Mouse (Mus musculus): ENCODE data around the gene Gpbp1. TPM values are rescaled to one million over a fixed set of nuclear protein-coding genes. Genes with fewer than 3 reads are reported as not detected.

The Gpbp1 gene
- total and polyA plus RNA-seq, 3 experiments = 43.3 to 99.6 (median 96.1) TPM

- dilution Hi-C loops (cut with MboI; ENCODE audit: extremely low pct_ligation_motif_present, extremely low pct_unique_long_range_greater_than_20kb, low sequenced_read_pairs) (no loop called here), in situ Hi-C loops (cut with MboI; ENCODE audit: low pct_ligation_motif_present, low pct_unique_long_range_greater_than_20kb, low sequenced_read_pairs) (no loop called here)
- TF ChIP-seq RAD21 (IDR thresholded peaks at IDR 0.05; ENCODE audit: low read depth, low read length) (no peak), MAFK (IDR thresholded peaks at IDR 0.05; ENCODE audit: insufficient replicate concordance, low read length) (no peak), SMC3 (IDR thresholded peaks at IDR 0.05; ENCODE audit: low read depth, low read length) (no peak), UBTF (IDR thresholded peaks at IDR 0.05; ENCODE audit: low read depth, low read length) (no peak), RCOR1 (conservative IDR thresholded peaks at IDR 0.05; ENCODE audit: low read depth, low read length) (no peak), KAT2A (IDR thresholded peaks at IDR 0.05; ENCODE audit: insufficient replicate concordance, low read length) (no peak), IRF4 (IDR thresholded peaks at IDR 0.05; ENCODE audit: low read depth, low read length) (no peak), ZKSCAN1 (IDR thresholded peaks at IDR 0.05; ENCODE audit: borderline replicate concordance, low read depth, low read length) (no peak), ELF1 (IDR thresholded peaks at IDR 0.05; ENCODE audit: low read depth, low read length) (no peak), TCF12 (IDR thresholded peaks at IDR 0.05; ENCODE audit: low read depth, low read length) (no peak), MYC (IDR thresholded peaks at IDR 0.05; ENCODE audit: low read depth, low read length) (no peak), ZC3H11A (IDR thresholded peaks at IDR 0.05; ENCODE audit: low read depth, low read length) (no peak), ZMIZ1 (IDR thresholded peaks at IDR 0.05; ENCODE audit: low read depth, low read length) (no peak), ETS1 (conservative IDR thresholded peaks at IDR 0.05; ENCODE audit: low read depth, low read length) (no peak), CHD1 (IDR thresholded peaks at IDR 0.05; ENCODE audit: low read depth, low read length) (no peak), CTCF (conservative IDR thresholded peaks at IDR 0.05 in 1 of 2, IDR thresholded peaks at IDR 0.05 in 1 of 2; ENCODE audit: low read depth in 2 of 2, low read length in 2 of 2) (no peak)
- no peak overlapping the region for H3K4me3 ChIP-seq (replicated peaks in 1 of 3; ENCODE audit: low read depth in 2 of 3, low read length in 2 of 3, poor library complexity in 1 of 3)
- H3K9ac ChIP-seq (ENCODE audit: insufficient read depth, low read depth) = no peak overlapping the region
- no peaks in the 10 kb centered on the region for H3K36me3 ChIP-seq (replicated peaks in 1 of 2; ENCODE audit: control insufficient read depth in 1 of 2, insufficient read depth in 1 of 2, low read length in 1 of 2)
- no peak overlapping the region for H3K27ac ChIP-seq (ENCODE audit: insufficient read depth, low read depth)
- no peak overlapping the region for H3K4me2 ChIP-seq (ENCODE audit: insufficient read depth, low read depth, poor library complexity, severe bottlenecking)
- H3K79me2 ChIP-seq (replicated peaks; ENCODE audit: control insufficient read depth, extremely low read depth, insufficient read depth, poor library complexity, severe bottlenecking) = no peaks in the 10 kb centered on the region
- DNase-seq (ENCODE audit: extremely low read depth) = no peak
- no peaks in the 10 kb centered on the region for H3K9me3 ChIP-seq (replicated peaks; ENCODE audit: low read length)
- H3K27me3 ChIP-seq (replicated peaks) = no peaks in the 10 kb centered on the region
- peaks cover 0 to 4% of the 10 kb centered on the region in 2 experiments; a peak in 1 of 4 replicates for H3K4me1 ChIP-seq (ENCODE audit: control insufficient read depth in 1 of 2, insufficient read depth in 2 of 2)
These were observed 32.4 kb upstream of the Gpbp1 start for GRCm38 (mm10) chr13:111522336-111522735.

- Histone ChIP-seq H3K4me1 (ENCODE audit: control insufficient read depth in 1 of 2, insufficient read depth in 2 of 2) (peaks cover 0 to under 1% of the 10 kb centered on the region in 2 experiments; a peak in 1 of 4 replicates), H3K4me3 (replicated peaks in 1 of 3; ENCODE audit: low read depth in 2 of 3, low read length in 2 of 3, poor library complexity in 1 of 3) (no peak overlapping the region), H3K27ac (ENCODE audit: insufficient read depth, low read depth) (no peak overlapping the region), H3K4me2 (ENCODE audit: insufficient read depth, low read depth, poor library complexity, severe bottlenecking) (no peak overlapping the region), H3K9me3 (replicated peaks; ENCODE audit: low read length) (no peaks in the 10 kb centered on the region), H3K27me3 (replicated peaks) (no peaks in the 10 kb centered on the region), H3K79me2 (replicated peaks; ENCODE audit: control insufficient read depth, extremely low read depth, insufficient read depth, poor library complexity, severe bottlenecking) (no peaks in the 10 kb centered on the region), H3K36me3 (replicated peaks in 1 of 2; ENCODE audit: control insufficient read depth in 1 of 2, insufficient read depth in 1 of 2, low read length in 1 of 2) (no peaks in the 10 kb centered on the region), H3K9ac (ENCODE audit: insufficient read depth, low read depth) (no peak overlapping the region)
- no peak for TF ChIP-seq CHD1 (IDR thresholded peaks at IDR 0.05; ENCODE audit: low read depth, low read length)
- no peak for TF ChIP-seq USF1 (IDR thresholded peaks at IDR 0.05; ENCODE audit: low read depth, low read length)
- no peak for TF ChIP-seq GABPA (IDR thresholded peaks at IDR 0.05; ENCODE audit: insufficient replicate concordance, low read depth, low read length)
- TF ChIP-seq TCF12 (IDR thresholded peaks at IDR 0.05; ENCODE audit: low read depth, low read length) = no peak
- no peak for TF ChIP-seq USF2 (conservative IDR thresholded peaks at IDR 0.05; ENCODE audit: low read depth, low read length)
- no peak for TF ChIP-seq IRF4 (IDR thresholded peaks at IDR 0.05; ENCODE audit: low read depth, low read length)
- TF ChIP-seq BHLHE40 (IDR thresholded peaks at IDR 0.05; ENCODE audit: low read depth, low read length) = no peak
- in situ Hi-C loops (cut with MboI; ENCODE audit: low pct_ligation_motif_present, low pct_unique_long_range_greater_than_20kb, low sequenced_read_pairs) = no loop called here
- dilution Hi-C loops (cut with MboI; ENCODE audit: extremely low pct_ligation_motif_present, extremely low pct_unique_long_range_greater_than_20kb, low sequenced_read_pairs) = no loop called here
- no peak for DNase-seq (ENCODE audit: extremely low read depth)
These were observed 30.5 kb upstream of the Gpbp1 start for GRCm38 (mm10) chr13:111520456-111520855.
